Mouse (Mus musculus) retina, postnatal 1 day (tissue): ENCODE results near the gene Cdk1.

ENCODE experiments used
- DNase-seq: peaks from one replicate; pipeline ENCODE4 v3.0.0-alpha.2; 2012

The Cdk1 gene

GRCm38 (mm10) chr10:69341570-69342227 is 11.0 kb downstream of the Cdk1 start:
- no peak for DNase-seq

DNA sequence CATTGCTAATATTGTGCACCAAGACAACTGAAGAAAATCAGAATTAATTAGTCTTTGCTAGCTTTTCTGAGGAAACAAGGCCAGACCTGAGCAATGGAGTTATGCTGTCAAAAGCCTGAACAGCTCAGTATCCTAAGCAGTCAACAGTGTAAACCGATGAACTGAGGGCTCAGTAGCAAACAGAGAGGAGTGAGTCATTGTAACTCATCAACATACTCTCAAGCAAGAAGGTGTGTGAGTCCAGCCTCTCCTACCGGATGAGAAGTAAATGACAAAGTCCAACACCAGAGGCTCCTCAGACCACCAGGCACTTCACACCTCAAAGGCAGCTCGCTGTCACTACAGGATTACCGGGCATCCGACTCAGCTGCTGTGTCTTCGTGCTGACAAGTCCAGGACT is 12.7 kb downstream of the Cdk1 start:
- no peak for DNase-seq

- DNase-seq: no peak
These were observed 16.5 kb downstream of the Cdk1 start for GRCm38 (mm10) chr10:69336219-69336618.

- no peak for DNase-seq
These were observed 17.1 kb downstream of the Cdk1 start for GRCm38 (mm10) chr10:69335611-69336010.

GRCm38 (mm10) chr10:69335195-69335536 is 17.6 kb downstream of the Cdk1 start:
- no peak for DNase-seq

GRCm38 (mm10) chr10:69334271-69335194 is 18.2 kb downstream of the Cdk1 start:
- peak; percentile 63 for DNase-seq

DNA sequence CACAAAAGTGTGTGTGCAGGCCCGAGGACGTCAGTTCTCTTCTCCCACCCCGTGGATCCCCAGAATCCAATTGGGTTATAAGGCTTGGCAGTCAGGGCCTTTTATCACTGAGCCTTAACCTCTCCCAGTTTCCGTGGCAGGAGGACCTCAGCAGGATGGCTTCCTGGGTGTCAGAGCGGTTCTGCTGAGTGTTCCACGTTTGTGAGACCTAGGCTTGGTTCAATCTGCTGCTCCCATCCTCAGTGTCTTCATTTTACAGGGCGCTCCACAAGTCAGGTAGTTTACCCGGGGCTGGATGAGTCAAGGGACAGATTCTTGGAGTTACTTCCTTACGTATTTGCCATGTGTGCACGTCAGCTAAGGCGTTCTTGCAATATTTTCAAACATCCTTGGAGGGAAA is 19.5 kb downstream of the Cdk1 start:
- DNase-seq: no peak

DNA sequence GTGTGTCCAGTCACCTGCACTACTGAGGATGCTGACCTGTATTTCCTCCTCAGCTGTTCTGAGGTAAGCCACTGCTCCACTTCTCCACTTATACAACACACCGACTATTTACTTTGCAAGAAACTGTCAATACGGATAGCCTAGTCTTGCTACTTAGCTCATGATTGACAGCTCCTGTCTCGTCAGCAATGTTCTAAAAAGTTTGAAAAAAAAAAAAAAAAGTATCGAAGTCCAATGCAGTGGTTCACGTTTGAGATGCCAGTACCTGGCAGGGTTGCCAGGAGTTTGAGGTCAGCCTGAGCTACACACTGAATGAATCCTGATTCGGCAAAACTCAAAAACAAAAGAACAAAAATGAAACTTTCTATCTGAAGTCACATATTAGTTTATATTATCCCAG is 21.5 kb downstream of the Cdk1 start:
- no peak for DNase-seq

GRCm38 (mm10) chr10:69328656-69329046 is 24.1 kb downstream of the Cdk1 start:
- DNase-seq: peak; percentile 50

DNA sequence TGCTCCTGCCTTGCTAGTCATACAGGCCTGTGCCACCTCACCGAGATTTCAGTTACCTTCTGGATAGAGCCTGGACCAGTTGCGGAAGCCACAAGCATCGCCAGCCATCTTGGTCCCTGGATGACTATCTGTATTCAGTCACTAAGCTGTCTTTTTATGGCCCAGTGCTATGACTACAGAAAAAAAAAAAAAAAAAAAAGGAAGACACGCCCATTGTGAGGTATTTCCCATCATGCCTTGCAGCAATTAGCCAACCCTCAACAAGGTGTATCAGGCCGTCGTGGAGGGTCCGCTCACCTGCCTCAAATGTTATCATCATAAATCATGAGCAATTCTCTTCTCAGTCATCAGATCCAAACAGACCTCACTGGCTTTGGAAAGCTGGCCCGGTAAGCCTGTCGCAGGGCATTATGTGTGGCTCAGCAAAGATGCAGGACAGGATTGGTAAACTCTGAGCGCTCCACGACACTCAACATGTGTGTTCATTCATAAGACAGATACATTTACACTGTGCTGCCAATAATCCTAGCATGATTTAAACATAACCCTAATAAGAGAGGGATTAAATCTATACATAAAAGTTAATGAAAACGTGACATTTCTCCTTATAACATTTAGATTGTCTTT is 24.6 kb downstream of the Cdk1 start:
- DNase-seq: peak; percentile 38

DNA sequence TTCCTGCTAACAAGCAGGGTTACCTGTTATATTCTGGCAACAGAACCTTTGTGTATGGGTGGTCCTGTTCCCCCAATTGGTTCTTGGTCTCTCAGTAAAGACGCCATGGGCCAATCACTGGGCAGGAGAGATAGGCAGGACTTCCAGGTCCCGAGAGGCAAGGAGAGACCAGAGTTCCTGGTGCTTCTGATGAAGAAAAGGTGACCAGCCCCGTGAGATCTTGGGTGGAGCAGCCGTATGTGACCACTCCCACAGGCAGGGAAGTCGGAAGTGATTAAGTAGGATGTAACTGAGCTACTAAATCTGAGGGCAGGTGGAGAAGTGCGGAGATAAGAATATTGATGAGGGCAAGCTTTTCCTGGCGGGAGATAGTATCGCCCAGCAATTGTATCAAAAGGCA is 25.4 kb downstream of the Cdk1 start:
- no peak for DNase-seq

DNA sequence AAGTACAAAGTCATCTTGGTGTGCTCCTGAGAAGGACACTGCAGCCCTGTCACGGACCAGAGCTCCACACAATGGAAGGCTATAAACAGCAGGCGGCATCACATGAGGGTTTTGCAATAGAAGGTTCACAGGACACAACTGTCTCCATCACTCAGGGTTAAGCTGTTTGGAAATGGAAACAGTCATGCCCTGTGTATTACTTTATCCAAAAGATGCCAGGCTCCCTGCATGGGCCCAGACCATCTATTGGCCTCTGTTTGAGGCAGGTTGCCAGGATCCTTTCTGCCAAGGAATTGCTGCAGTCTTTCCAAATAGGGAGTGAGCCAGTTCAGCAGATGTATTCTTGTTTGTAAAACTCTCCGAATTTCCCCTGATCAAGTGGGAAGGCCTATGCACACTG is 26.3 kb downstream of the Cdk1 start:
- DNase-seq: no peak

DNA sequence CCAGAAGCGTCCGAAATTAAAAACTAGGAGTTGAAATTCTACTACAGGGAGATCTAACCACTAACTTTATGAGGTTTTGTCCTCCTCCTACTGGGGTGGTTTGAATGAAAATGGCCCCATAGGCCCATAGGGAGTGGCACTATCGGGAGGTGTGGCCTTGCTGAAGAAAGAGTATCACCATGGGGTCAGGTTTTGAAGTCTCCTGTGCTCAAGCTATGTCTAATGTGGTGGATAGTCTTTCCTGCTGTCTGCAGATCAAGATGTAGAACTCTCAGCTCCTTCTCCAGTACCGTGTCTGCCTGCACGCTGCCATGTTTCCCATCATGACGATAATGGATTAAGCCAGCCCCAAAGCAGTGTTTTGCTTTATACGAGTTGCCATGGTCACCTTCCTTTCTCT is 27.9 kb downstream of the Cdk1 start:
- DNase-seq: no peak

GRCm38 (mm10) chr10:69323986-69324385 is 28.8 kb downstream of the Cdk1 start:
- DNase-seq: no peak

GRCm38 (mm10) chr10:69321519-69322035 is 31.2 kb downstream of the Cdk1 start:
- no peak for DNase-seq

- peak; percentile 87 for DNase-seq
These were observed 31.8 kb downstream of the Cdk1 start for GRCm38 (mm10) chr10:69320667-69321518.

- DNase-seq: no peak
These were observed 34.2 kb downstream of the Cdk1 start for GRCm38 (mm10) chr10:69318514-69318913.

- no peak for DNase-seq
These were observed 38.8 kb downstream of the Cdk1 start for GRCm38 (mm10) chr10:69313944-69314343.

- DNase-seq: no peak
These were observed 40.9 kb downstream of the Cdk1 start for GRCm38 (mm10) chr10:69311867-69312266.

DNA sequence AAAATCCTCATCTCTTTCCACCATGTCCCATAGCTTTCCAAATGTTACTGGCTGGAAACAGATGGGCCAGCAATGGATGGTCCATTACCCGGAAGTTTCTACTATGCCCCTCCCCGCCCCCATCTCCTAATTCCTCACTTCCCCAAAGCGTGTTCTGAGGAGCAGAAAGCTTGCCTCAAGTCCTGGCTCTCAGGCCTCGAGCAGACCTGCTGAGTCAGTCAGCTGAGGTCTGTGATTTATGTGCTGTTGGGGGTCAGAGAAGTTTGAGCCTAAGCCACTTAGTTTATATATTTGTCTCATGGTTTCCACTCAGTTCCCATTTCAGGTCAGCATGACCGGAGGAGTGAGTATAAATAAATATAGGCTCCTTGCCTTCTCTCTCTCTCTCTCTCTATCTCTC is 43.6 kb downstream of the Cdk1 start:
- no peak for DNase-seq

- DNase-seq: peak; percentile 87
These were observed 45.7 kb downstream of the Cdk1 start for GRCm38 (mm10) chr10:69307067-69307466.

DNA sequence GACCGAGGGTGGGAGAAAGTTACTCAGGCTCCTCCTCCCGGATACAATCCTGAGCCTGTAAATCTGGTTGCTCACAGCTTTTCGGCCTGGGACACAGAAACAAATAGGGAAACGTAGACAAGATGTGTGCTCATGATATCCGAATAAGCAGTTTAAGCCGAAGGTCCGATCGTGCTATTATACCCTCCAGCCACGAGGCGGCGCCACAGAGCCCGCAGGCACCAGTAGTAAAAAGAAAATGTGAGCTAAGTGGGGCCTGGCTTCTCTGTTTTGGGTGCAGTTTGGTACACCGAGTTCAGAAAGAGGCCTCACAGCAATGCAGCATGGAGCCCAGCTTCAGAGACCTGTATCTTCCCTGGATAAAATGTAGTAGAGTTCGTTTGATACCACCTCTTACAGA is 46.5 kb downstream of the Cdk1 start:
- peak; percentile 50 for DNase-seq

GRCm38 (mm10) chr10:69305600-69305999 is 47.1 kb downstream of the Cdk1 start:
- no peak for DNase-seq
